Mouse (Mus musculus): Measurements from ENCODE around the gene Dnah14.

GRCm38 (mm10) chr1:181537627-181538525 is 38.5 kb upstream of the Dnah14 start:
- no peak for TF ChIP-seq CTCF (IDR thresholded peaks at IDR 0.05; ENCODE audit: low read depth)
- no peak for TF ChIP-seq EP300 (IDR thresholded peaks at IDR 0.05; ENCODE audit: low read depth)
